Mouse (Mus musculus): ENCODE measurements around the gene Smco1. TPM values are rescaled to one million over a fixed set of nuclear protein-coding genes. Genes with fewer than 3 reads are reported as not detected.
"Not testable (repeated sequence)": the region's sequence is repeated elsewhere in the genome, so short reads cannot be mapped to it uniquely, and the experiment has no call there.

The Smco1 gene
- polyA plus RNA-seq (2014; fragmentation: Nextera tagmentation; extraction: Ambion mirVana): not detected in 2 replicates

- 91% methylated on average over 11 of the region's 11 CpGs for WGBS
Measured at GRCm38 (mm10) chr16:32271291-32271690, at the start of gene Smco1. Smco1 (plus strand) TSS chr16:32271468.

GRCm38 (mm10) chr16:32221803-32222202 is 49.5 kb upstream of the Smco1 start:
- no peaks in the 10 kb centered on the region for H3K9me3 ChIP-seq (ENCODE audit: control insufficient read depth, low read length)
- H3K4me3 ChIP-seq (ENCODE audit: low read depth, low read length): no peak overlapping the region
- no peaks in the 10 kb centered on the region for H3K4me1 ChIP-seq (replicated peaks; ENCODE audit: control insufficient read depth, insufficient read depth, low read length)
- no peak overlapping the region for H3K27ac ChIP-seq (ENCODE audit: low read depth, low read length)
- no peak overlapping the region for H3K9ac ChIP-seq (ENCODE audit: low read depth, low read length)
- 87% methylated on average over 4 of the region's 4 CpGs for WGBS
- H3K27me3 ChIP-seq (ENCODE audit: control insufficient read depth, insufficient read depth, low read length): no peaks in the 10 kb centered on the region
- H3K36me3 ChIP-seq (ENCODE audit: control insufficient read depth, insufficient read depth, low read length): no peaks in the 10 kb centered on the region
- DNase-seq (ENCODE audit: low spot score) (no peak), ATAC-seq (ENCODE audit: low FRiP score) (no peak)
- no peak overlapping the region for H3K4me2 ChIP-seq (replicated peaks; ENCODE audit: low read depth, low read length)

More at GRCm38 (mm10) chr16:32271291-32271690, at the start of gene Smco1:
- no peak within 1 kb of the TSS for H3K4me2 ChIP-seq (replicated peaks; ENCODE audit: low read depth, low read length)
- H3K36me3 ChIP-seq (ENCODE audit: control insufficient read depth, insufficient read depth, low read length): no peaks in the 10 kb centered on the region
- H3K27me3 ChIP-seq (ENCODE audit: control insufficient read depth, insufficient read depth, low read length): no peaks in the 10 kb centered on the region
- no peak for DNase-seq (ENCODE audit: low spot score)
- H3K4me1 ChIP-seq (replicated peaks; ENCODE audit: control insufficient read depth, insufficient read depth, low read length): no peaks in the 10 kb centered on the region
- no peaks in the 10 kb centered on the region for H3K9me3 ChIP-seq (ENCODE audit: control insufficient read depth, low read length)
- ATAC-seq (ENCODE audit: low FRiP score): no peak
- H3K4me3 ChIP-seq (ENCODE audit: low read depth, low read length): no peak within 1 kb of the TSS
- no peak within 1 kb of the TSS for H3K27ac ChIP-seq (ENCODE audit: low read depth, low read length)
- no peak within 1 kb of the TSS for H3K9ac ChIP-seq (ENCODE audit: low read depth, low read length)

DNA sequence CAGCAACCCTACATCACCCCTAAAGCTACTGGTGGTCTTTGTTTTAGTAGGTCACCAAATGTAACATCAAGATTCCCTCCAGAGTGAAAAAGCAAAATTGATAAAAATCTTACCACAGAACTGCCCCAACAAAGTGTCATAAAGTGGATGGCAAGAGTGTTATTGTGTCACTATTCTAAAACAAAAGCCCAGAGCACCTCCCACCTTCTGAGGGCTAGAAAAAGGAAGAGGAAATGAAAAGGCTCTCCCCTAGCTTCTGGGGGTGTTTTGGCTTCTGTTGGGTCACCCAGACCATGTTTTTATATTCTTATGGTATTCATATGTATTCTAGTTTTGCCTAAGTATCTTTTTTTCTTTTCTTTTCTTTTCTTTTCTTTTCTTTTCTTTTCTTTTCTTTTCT is 48.9 kb upstream of the Smco1 start:
- H3K27ac ChIP-seq (ENCODE audit: low read depth, low read length): no peak overlapping the region
- H3K4me3 ChIP-seq (ENCODE audit: low read depth, low read length): no peak overlapping the region
- H3K9ac ChIP-seq (ENCODE audit: low read depth, low read length): no peak overlapping the region
- no peaks in the 10 kb centered on the region for H3K36me3 ChIP-seq (ENCODE audit: control insufficient read depth, insufficient read depth, low read length)
- no peaks in the 10 kb centered on the region for H3K9me3 ChIP-seq (ENCODE audit: control insufficient read depth, low read length)
- DNase-seq (ENCODE audit: low spot score) (no peak), ATAC-seq (ENCODE audit: low FRiP score) (no peak)
- H3K27me3 ChIP-seq (ENCODE audit: control insufficient read depth, insufficient read depth, low read length): no peaks in the 10 kb centered on the region
- no peak overlapping the region for H3K4me2 ChIP-seq (replicated peaks; ENCODE audit: low read depth, low read length)
- no peaks in the 10 kb centered on the region for H3K4me1 ChIP-seq (replicated peaks; ENCODE audit: control insufficient read depth, insufficient read depth, low read length)

- H3K36me3 ChIP-seq (ENCODE audit: control insufficient read depth, insufficient read depth, low read length); H3K27me3 ChIP-seq (ENCODE audit: control insufficient read depth, insufficient read depth, low read length); H3K4me2 ChIP-seq (replicated peaks; ENCODE audit: low read depth, low read length); DNase-seq (ENCODE audit: low spot score); H3K4me3 ChIP-seq (ENCODE audit: low read depth, low read length); ATAC-seq (ENCODE audit: low FRiP score); H3K9ac ChIP-seq (ENCODE audit: low read depth, low read length); H3K9me3 ChIP-seq (ENCODE audit: control insufficient read depth, low read length); H3K27ac ChIP-seq (ENCODE audit: low read depth, low read length); H3K4me1 ChIP-seq (replicated peaks; ENCODE audit: control insufficient read depth, insufficient read depth, low read length): not testable (repeated sequence)
- WGBS: 88% methylated on average over 3 of the region's 3 CpGs
Measured at GRCm38 (mm10) chr16:32232050-32232449, 39.2 kb upstream of the Smco1 start.

GRCm38 (mm10) chr16:32237930-32238680 is 33.2 kb upstream of the Smco1 start:
- no peaks in the 10 kb centered on the region for H3K27me3 ChIP-seq (ENCODE audit: control insufficient read depth, insufficient read depth, low read length)
- DNase-seq (ENCODE audit: low spot score) (no peak), ATAC-seq (ENCODE audit: low FRiP score) (no peak)
- WGBS: 92% methylated on average over 19 of the region's 19 CpGs
- no peak overlapping the region for H3K9ac ChIP-seq (ENCODE audit: low read depth, low read length)
- H3K9me3 ChIP-seq (ENCODE audit: control insufficient read depth, low read length): no peaks in the 10 kb centered on the region
- no peak overlapping the region for H3K4me3 ChIP-seq (ENCODE audit: low read depth, low read length)
- H3K27ac ChIP-seq (ENCODE audit: low read depth, low read length): no peak overlapping the region
- H3K4me2 ChIP-seq (replicated peaks; ENCODE audit: low read depth, low read length): no peak overlapping the region
- 0 out of 2 replicates have a peak, but pooled peaks cover under 1% of the 10 kb centered on the region for H3K36me3 ChIP-seq (ENCODE audit: control insufficient read depth, insufficient read depth, low read length)
- H3K4me1 ChIP-seq (replicated peaks; ENCODE audit: control insufficient read depth, insufficient read depth, low read length): no peaks in the 10 kb centered on the region

GRCm38 (mm10) chr16:32239428-32240312 is 31.6 kb upstream of the Smco1 start:
- H3K9me3 ChIP-seq (ENCODE audit: control insufficient read depth, low read length): no peaks in the 10 kb centered on the region
- H3K4me3 ChIP-seq (ENCODE audit: low read depth, low read length): no peak overlapping the region
- H3K4me1 ChIP-seq (replicated peaks; ENCODE audit: control insufficient read depth, insufficient read depth, low read length): no peaks in the 10 kb centered on the region
- no peak overlapping the region for H3K27ac ChIP-seq (ENCODE audit: low read depth, low read length)
- no peak for ATAC-seq (ENCODE audit: low FRiP score)
- H3K27me3 ChIP-seq (ENCODE audit: control insufficient read depth, insufficient read depth, low read length): no peaks in the 10 kb centered on the region
- no peak overlapping the region for H3K9ac ChIP-seq (ENCODE audit: low read depth, low read length)
- no peak for DNase-seq (ENCODE audit: low spot score)
- H3K4me2 ChIP-seq (replicated peaks; ENCODE audit: low read depth, low read length): no peak overlapping the region
- WGBS: 92% methylated on average over 2 of the region's 2 CpGs
- no peaks in the 10 kb centered on the region for H3K36me3 ChIP-seq (ENCODE audit: control insufficient read depth, insufficient read depth, low read length)

- no peak overlapping the region for H3K9ac ChIP-seq (ENCODE audit: low read depth, low read length)
- ATAC-seq (ENCODE audit: low FRiP score): no peak
- 85% methylated on average over 3 of the region's 3 CpGs for WGBS
- no peaks in the 10 kb centered on the region for H3K36me3 ChIP-seq (ENCODE audit: control insufficient read depth, insufficient read depth, low read length)
- no peak overlapping the region for H3K4me2 ChIP-seq (replicated peaks; ENCODE audit: low read depth, low read length)
- H3K4me3 ChIP-seq (ENCODE audit: low read depth, low read length): no peak overlapping the region
- H3K27ac ChIP-seq (ENCODE audit: low read depth, low read length): no peak overlapping the region
- H3K27me3 ChIP-seq (ENCODE audit: control insufficient read depth, insufficient read depth, low read length): no peaks in the 10 kb centered on the region
- no peaks in the 10 kb centered on the region for H3K9me3 ChIP-seq (ENCODE audit: control insufficient read depth, low read length)
- DNase-seq (ENCODE audit: low spot score): no peak
- peaks cover 2% of the 10 kb centered on the region; the same call in 1 of the 2 replicates for H3K4me1 ChIP-seq (replicated peaks; ENCODE audit: control insufficient read depth, insufficient read depth, low read length)
Measured at GRCm38 (mm10) chr16:32243901-32244300, 27.4 kb upstream of the Smco1 start.

DNA sequence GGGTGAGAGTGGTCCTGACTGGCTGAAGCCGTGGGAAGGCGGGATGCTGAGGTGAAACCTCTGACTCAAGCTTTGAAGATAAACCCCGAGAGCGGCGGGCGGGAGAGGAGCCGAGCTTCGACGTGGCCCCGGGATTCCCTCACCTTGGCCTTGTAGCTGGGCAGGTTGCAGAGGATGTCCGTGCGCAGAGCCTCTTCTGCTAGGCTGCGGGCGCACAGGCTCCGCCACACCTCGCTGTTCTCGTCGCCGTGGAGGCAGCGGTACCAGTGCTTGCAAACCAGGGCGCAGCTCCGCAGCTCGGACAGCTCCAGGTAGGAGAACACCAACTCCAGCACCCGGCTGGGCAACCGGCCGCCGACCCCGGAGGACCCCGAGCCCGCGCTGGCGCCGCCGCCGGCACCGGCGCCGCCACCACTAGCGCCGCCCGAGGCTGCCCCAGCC is 24.9 kb upstream of the Smco1 start:
- DNase-seq (ENCODE audit: low spot score): peak; percentile 56
- Histone ChIP-seq H3K9me3 (ENCODE audit: control insufficient read depth, low read length) (no peaks in the 10 kb centered on the region), H3K9ac (ENCODE audit: low read depth, low read length) (peak overlapping the region; percentile 96), H3K27me3 (ENCODE audit: control insufficient read depth, insufficient read depth, low read length) (no peaks in the 10 kb centered on the region), H3K4me2 (replicated peaks; ENCODE audit: low read depth, low read length) (peak overlapping the region; percentile 67), H3K4me1 (replicated peaks; ENCODE audit: control insufficient read depth, insufficient read depth, low read length) (peaks cover 2% of the 10 kb centered on the region; the same call in 1 of the 2 replicates), H3K36me3 (ENCODE audit: control insufficient read depth, insufficient read depth, low read length) (no peaks in the 10 kb centered on the region), H3K27ac (ENCODE audit: low read depth, low read length) (peak overlapping the region; percentile 90), H3K4me3 (ENCODE audit: low read depth, low read length) (peak overlapping the region; percentile 86)
- no peak; the same call in 1 of the 2 replicates for ATAC-seq (ENCODE audit: low FRiP score)
- under 1% methylated on average over 27 of the region's 41 CpGs for WGBS
